Mouse (Mus musculus) adrenal gland, postnatal 14 days (tissue): ENCODE data around the gene H2-Oa. TPM values are rescaled to one million over a fixed set of nuclear protein-coding genes. Genes with fewer than 3 reads are reported as not detected.

ENCODE experiments used
- DNase-seq: peaks from one replicate; pipeline ENCODE4 v3.0.0; 2021; ENCODE audit warnings: mixed read lengths
- total RNA-seq: library from RNA; stranded (reverse); gene quantifications from 2 replicates; pipeline ENCODE4 v1.2.3, GENCODE M21; 2021

Gene H2-Oa
- total RNA-seq, 1 experiment from 2014 or later, result 0.33 TPM

DNA sequence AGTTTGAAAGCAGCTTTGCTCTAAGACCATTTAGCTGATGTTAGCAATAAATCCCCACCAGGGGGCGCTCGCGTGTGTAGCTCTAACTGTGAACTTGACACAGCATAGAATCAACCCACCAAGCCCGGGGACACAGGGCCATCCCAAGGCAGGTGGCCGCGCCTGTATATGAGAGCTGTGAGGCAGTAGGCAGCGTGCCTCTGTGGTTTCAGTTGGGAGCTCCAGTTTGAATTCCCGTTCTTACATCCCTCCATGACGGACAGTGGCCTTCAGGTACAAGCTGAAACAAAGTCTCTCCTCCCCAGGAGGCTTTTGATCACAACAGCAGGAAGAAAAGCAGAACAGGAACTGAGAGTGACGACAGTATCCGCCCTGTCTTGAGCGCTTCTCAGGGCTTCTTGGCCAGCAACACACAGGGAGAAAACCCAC lies 9.5 kb downstream of the H2-Oa start:
- DNase-seq, result peak; percentile 96

DNA sequence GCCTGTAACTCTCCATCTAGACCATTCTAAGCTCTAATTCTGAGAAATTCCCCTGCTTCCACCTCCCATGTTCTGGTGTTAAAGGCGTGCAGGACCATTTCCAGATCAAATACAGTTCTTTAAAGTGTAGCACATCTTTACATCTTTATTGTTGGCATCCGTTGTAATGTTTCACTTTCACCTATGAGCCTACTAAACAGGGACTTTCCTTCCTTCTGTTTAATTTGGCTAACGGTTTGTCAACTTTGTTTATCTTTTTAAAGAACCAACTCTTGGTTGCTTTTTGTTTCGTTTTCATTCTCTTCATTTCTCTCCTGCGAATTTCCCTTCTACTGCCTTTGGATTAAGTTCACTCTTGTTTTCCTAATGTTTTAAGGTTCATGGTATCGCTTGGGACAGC lies 10.7 kb downstream of the H2-Oa start:
- no peak for DNase-seq

DNA sequence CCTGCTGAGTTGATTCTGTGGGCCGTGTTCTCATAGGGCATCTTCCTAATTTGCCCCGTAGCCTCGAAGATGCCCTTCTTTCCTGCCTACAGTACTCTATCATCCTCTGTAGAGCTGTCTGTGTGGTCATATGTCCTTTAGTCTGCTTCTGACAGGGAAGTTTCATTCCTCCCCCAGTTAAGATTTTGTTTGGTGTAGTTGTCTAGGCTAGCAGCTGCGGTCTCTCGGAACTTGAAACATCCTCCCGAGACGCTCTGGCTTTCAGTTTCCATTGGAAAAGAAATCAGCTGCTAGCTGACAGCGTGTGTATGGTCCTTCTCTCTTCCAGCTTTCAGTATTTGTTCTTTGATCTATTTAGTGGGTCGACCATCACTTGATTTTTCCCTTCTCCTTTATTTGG lies 12.7 kb downstream of the H2-Oa start:
- DNase-seq, result no peak

DNA sequence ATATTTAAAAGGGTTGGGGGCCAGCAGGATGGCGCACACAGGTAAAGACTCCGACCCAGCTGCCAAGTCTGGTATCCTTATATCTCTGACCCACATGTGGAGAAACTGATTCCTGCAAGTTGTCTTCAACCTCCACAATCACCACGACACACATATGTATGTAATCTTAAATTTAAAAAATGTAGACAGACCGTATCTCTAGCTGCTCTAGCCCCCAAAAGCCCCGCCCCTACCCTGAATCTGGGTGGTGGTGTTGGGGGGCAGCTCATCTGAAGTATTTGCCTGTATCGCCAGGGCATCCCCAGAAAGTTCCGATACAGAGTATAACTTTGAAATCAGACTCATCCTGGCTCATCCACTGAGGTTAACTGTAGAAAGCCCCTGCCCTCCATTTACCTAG lies 14.4 kb downstream of the H2-Oa start:
- DNase-seq, result no peak

DNA sequence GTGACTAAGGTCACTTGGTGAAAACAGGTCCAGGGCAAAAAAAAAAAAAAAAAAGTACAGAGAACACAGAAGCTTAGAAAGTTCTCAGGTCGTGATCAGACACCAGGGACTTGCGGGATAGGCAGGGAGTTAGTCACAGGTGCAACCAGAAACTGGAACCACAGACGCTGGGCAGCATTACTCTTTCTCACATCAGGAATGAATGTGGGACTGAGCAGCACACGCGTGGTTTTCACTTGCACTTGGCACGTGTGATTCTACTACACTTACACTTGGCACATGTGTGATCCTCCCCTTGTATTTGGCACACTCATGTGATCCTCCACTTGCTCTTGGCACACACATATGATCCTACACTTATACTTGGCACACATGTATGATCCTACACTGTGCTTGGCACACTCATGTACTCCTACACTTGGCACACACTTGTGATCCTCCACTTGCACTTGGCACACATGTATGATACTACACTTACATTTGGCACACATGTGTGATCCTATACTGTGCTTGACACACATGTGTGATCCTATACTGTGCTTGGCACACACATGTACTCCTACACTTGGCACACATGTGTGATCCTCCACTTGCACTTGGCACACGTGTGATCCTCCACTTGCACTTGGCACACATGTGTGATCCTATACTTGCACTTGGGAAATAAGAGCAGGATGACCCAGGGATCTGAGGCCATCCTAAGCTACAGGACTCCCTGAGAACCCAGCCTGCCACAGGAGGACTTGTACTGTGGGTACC lies 15.1 kb downstream of the H2-Oa start:
- DNase-seq, result no peak

DNA sequence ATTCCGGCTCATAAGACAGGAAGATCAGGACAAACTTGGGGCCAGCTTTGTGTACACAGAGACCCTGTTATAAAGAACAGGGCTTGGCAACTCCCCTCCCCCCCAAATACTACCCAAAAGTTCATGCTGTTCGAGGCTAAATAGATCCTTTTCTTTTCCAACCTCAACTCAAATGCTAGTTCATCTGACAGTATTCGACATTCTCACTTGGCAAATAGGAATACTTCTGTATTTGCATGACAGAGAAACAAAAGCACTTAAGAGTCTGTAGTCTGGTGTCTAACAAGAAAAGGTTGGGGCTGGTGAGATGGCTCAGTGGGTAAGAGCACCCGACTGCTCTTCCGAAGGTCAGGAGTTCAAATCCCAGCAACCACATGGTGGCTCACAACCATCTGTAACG lies 16.3 kb downstream of the H2-Oa start:
- no peak for DNase-seq

DNA sequence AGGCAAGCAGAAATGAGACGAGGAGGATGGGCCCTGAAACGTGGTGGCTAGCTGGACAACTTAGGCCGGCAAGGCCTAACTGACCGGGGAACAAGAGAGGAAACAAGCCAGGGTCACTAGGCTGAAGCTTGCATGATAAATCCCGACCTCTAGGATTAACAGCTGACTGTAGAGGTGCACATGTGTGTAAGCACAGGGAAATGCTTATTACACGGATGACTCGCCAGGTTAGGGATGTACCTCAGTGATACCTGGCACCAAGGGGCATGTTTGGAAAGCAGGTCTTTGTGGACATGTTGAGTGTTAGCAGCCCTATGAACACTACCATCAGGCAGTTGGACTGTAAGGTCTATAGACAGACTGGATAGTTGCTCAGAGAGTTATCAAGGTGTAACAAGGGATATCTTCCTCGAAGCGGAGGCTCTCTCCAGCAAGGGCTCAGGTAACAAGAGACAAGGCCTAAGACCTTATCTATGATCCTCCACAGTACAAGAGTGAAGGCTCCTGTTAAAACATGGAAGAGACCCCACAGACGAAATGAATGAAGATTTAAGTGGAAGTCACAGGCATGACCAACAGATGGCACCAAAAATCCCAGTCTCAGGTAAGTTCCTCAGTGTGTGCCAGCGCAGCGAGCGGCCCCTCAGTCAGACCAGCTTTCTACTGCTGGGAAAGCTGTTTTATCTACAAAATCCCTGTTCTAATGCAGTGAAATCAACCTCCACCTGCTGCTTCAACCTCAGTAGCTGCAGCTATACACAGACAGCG lies 17.1 kb downstream of the H2-Oa start:
- no peak for DNase-seq

DNA sequence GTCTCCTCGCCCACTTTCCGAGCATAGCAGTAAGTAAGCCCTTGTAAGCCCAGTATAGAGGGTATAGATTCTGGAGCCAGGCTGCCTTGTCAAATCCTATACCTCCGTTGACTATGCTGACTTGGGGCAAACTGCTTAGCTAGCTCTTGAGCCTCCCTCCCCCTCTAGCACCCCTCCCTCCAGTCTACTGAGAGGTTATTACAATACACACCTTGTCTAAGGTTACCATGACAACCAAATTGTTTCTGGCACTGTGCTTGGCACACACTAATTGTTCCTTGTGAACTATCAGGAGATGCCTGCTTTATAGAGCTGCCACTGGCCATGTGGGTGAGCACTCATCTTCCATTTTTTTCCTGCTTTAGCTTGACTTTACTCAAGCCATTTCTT lies 17.7 kb downstream of the H2-Oa start:
- no peak for DNase-seq

DNA sequence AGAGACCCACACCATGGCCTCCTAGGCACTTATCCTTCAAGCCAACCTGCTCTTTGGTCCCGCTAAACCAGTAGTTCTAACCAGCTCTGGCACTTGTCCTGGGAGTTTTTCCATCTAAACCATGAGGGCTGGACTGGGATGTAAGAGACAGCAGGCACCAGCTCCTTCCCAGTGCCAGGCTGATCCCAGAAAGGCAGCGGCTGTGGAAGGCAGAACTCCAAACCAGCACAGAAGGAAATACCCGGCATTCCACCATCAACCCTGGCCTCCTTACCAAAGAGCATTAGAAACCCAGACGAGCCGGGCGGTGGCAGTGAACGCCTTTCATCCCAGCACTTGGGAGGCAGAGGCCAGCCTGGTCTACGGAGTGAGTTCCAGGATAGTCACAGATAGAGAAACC lies 18.2 kb downstream of the H2-Oa start:
- no peak for DNase-seq

DNA sequence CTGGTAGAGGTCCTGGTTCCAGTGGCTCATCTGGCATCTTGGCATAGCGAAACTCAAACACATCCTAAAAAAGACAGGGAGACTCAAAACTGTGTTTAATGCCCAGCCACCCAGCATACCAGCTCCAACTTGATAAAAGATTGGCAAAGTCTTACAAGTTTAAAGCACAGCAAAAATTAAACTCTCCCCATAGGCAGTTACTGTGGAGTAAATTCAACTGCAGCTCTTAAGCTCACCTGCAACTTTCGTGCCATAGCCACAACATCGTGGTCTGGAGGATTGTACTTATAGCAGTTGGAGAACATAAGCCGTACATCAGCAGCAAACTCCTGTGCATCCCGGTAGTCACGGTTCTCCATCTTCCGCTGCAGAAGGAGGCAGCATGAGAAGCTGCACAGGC lies 22.0 kb downstream of the H2-Oa start:
- DNase-seq, result no peak

DNA sequence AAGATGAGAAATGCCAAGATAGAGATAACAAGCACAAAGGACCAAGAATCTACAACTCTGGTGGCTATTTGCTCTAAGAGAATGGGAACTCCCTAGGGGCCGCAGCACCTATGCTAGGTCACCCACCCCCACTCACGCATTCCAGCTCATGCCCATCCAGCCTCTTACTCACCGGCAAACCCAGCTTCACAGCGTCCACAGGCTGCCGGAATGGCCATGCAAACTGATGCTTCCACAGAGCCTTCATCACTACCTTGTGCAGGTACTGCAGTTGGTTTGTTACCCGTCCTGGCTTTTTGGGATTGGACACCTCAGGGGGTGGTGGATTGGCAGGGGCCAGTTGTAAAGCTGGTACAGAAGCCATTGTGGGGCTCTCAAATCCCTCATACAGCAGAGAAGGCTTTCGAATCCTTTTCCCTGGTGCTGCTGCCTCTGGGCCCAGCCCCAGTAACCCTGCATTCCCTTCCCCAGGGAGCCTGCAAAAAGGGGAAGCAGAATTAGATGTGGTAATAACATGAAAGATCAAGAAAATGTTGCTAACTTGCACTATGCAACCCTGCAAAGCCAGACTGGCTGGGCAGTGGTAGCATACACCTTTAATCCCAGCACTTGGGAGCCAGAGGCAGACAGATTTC lies 24.7 kb downstream of the H2-Oa start:
- no peak for DNase-seq

DNA sequence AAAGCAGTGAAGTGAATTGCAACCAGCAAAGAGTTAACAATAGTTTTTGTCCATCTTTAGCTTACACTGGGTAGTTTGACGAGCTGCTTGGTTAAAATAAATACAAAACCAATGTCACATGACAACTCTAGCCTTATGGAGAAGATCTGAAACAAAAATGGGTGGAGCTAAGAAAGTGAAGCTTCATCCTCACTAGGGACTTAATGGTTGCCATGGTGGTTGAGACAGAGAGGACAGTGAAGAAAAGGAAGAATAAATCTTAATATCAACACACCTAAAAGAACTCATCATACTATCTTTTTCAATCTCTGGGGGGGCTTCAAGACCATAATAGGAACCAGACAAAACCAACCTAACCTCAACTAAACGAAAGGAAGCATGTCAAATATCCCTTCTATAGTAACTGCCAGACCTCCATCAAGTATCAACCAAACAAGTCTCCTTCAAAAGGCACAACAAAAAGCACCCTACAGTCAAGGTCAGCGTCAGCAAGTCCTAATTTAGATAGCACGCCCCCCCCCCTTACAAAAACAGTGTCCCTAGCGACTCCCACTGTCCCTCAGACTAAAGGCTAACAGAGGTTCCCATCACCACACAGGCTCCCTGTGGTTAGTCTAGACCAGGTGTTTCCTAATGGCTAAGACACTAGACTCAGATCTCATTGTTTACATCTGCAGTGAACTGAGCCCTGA lies 25.4 kb downstream of the H2-Oa start:
- no peak for DNase-seq

DNA sequence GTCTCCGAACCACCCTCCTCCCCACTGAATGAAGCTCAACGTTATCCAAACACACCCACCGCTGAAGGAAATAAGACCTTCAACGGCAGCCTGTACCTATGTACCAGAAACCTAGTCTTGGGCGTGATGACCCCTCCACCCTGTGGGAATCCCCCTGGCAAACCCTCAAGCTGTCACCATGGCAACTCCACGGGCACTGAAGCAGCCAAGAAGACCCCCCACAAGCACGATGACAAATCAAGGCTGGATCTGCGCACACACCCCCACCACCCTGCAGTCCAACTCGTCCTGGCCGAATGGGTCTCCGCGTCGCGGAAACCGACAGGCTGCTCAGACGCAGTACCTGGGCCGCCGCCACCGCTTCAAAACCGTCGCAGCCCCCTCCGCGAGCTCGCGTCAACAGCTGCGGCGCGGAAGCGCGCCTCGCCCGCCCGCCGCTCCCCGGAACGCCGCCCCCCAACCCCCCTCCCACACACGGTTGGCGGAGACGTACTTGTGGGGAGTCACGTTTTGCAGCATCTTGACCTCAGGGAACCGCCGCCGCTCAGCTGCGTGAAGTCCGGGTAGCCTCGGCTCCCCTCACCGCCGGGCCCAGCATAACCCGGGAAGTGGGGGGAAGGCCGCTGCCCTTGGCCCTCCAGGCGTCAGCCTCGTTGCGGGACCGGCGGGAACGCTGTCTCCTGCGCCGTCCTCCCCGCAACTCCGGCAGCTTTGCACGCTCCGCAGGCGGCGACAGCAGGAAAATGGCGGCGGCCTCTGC lies 26.2 kb downstream of the H2-Oa start:
- DNase-seq, result peak; percentile 65

DNA sequence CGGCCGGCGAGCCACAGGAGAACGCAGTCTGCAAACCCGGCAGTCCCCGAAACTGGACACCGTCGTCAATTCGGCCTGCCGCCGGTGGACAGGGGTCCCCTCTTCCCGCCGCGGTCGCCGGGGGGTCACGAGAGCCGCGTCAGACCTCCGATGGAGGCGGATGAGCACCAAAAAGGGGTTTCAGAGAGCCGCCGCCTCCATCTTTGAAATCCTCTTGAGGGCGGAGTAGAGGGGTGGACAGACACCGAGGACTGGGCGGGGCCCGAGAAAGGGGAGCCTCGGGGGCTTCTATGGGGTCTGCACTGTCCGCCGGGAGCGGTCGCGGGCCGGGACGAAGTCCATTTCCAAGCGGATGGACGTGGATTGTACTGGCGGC lies 26.7 kb downstream of the H2-Oa start:
- DNase-seq, result no peak

DNA sequence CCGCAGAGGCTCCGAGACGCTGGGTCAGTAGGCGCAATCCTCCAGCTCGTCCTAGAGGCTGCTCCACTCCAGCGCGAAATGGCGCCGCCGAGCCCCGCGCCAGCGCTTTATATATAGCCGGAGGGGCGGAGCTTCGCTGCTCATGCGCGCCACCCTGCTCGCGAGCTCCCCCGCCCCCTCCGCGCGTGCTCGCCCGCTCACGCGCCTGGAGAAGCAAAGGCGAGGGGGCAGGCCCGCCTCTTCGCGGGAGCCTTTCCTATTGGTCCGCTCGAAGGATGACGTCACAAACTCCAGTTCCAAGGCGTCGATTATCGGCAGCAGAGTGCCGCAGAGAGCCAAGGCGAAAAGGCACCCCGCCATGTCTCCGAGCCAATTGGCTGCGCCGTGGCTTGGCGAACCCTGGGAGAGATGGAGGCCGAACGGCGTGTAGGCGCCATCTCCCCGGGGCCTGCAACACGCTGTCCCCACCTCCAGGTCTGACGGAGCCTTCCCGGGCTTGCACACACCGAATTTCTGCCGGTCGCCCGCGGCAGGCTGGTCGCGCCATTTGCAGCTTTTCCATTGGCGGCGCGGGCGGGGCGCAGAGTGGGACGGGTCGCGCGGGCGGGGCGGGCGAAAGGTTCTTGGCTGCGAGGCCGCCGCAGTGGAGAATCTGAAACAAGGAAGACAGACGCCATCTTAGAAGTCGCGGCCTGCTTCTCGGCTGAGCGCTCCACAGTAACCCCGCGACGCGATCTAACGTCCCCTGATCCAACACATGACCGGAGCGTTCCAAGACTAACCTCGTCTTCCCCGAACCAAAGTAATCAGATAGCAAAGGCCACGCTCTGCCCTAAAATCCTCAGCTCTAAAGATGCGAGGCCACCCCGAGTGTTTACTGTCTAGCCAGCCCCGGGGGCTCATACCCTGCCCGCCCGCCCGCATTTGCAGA lies 27.4 kb downstream of the H2-Oa start, which contains the start of gene H2-DMa:
Gene H2-DMa (plus strand): TSS at position 293 of the 931 bp plus-strand sequence.
- DNase-seq, result peak; percentile 99

DNA sequence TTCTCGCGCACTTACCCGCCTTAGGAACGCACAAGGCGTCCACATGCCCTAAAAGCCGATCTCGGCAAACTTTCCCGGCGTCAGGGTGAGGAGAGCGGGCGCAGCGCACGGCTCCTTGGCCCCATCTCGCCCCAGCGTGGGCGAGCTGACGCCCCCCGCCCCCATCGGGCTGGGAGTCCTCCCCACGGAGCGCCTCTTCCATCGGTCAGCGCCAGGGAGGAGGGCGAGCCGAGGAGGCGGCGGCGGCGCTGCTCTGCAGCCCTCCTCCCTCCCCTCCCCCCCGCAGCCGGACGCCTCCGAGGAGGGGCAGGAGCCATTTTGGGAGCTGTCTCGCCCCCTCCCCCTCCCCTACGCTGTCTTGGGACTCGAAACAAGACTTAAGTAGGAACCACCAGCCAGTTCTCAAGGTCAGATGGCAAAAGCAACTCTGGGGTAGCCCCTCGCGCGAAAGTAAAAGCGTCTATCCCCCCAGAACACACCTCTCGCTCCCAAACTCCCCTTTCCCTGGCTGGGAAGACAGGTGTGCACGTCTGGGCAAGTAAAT lies 28.1 kb downstream of the H2-Oa start:
- peak; percentile 96 for DNase-seq

DNA sequence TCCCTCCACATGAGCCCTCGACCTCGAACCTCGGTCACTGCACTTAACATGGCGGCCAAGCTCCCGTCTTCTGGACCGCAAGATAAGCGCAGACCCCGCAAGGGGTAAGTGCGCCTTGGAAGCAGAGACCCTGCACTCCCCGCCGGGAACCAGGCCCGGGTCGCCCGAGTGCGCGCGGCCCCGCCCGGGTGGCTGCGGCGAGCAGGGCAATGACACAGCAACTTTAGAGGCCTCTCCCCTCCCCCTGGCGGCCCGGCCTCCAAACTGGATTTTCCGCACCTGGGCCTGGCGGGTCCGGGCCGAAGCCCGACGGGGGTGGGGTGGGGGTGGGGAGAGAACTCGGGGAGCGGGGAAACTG lies 28.7 kb downstream of the H2-Oa start:
- peak; percentile 91 for DNase-seq

DNA sequence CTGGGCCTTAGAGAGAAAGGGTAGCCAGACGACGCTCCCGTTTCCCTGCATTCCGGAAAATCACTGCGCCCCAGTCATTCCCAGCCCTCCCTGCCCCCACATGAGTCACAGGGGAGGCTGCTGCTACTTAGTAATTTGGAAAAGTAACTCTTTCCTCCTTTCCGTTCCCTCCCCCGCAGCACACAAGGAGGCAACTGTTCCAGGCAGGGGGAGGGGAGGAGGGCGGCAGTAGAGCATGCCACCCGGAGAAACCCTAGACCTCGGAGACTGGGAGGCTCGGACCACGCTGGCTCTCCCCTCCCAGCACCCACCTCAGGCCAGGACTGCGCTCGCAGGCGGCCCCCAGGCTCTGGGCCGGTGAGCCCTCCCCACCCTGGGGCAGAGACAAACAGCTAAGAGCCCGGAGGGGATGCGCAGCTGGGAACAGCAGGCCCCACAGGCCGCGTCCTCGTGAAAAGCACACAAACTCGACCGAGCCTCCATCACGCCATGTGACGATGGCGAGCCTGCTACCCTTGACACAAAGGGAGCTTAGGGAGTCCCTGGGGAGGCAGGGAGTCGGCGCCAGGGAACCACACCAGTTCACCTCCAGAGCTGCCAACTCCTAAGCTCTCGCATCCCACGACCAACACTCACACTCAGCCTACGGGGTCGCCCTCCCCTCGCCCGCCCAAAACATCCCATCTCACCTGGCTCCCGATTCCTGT lies 29.2 kb downstream of the H2-Oa start:
- peak; percentile 95 for DNase-seq

DNA sequence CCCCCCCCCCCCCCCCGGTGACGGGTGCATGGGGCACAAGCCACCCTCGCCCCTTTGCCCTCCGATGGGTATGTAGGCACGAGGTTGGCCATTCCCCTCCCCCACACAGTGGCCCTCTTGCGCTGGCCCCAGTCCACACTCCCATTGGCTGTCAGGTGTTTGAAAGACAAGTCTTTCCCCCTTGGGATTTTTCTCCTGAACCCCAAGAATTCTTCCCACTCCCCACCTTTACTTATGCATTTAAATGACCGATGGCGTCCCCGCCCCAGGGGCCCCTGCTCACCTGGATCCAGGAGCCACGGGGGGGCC lies 29.7 kb downstream of the H2-Oa start:
- DNase-seq, result peak; percentile 84
